Mouse (Mus musculus) stomach, postnatal 0 days (tissue): Measurements from ENCODE around the gene Ankrd39. TPM values are rescaled to one million over a fixed set of nuclear protein-coding genes. Genes with fewer than 3 reads are reported as not detected.

ENCODE experiments used
- ATAC-seq: fragments of 200-750 bp; cut with Nextera tagmentation; 2 replicates; pipeline ENCODE4 v1.8.0; 2017; ENCODE audit not compliant: low FRiP score, low TSS enrichment
- DNase-seq: peaks from one replicate; pipeline ENCODE4 v3.0.0-alpha.2; 2016; ENCODE audit warnings: low spot score
- H3K27ac ChIP-seq: fragments of 300-500 bp; sonication (generic); replicated peaks from 2 replicates; pipeline ENCODE4 v1.5.1; 2014; ENCODE audit warnings: mild to moderate bottlenecking, control low read depth
- H3K27me3 ChIP-seq: fragments of 300-500 bp; sonication (generic); 2 replicates; pipeline ENCODE4 v1.6.1; 2014; ENCODE audit warnings: low read length; ENCODE audit not compliant: control insufficient read depth, insufficient read depth
- H3K36me3 ChIP-seq: fragments of 300-500 bp; sonication (generic); 2 replicates; pipeline ENCODE4 v1.6.1; 2014; ENCODE audit warnings: low read length, mixed read lengths; ENCODE audit not compliant: control insufficient read depth, insufficient read depth
- H3K4me1 ChIP-seq: fragments of 300-500 bp; sonication (generic); replicated peaks from 2 replicates; pipeline ENCODE4 v1.6.1; 2014; ENCODE audit warnings: antibody characterized with exemption; ENCODE audit not compliant: control insufficient read depth, insufficient read depth
- H3K4me2 ChIP-seq: fragments of 300-500 bp; sonication (generic); replicated peaks from 2 replicates; pipeline ENCODE4 v1.6.1; 2014; ENCODE audit warnings: low read depth, mild to moderate bottlenecking, control low read depth, moderate library complexity
- H3K4me3 ChIP-seq: fragments of 300-500 bp; sonication (generic); 2 replicates; pipeline ENCODE4 v1.5.1; 2014; ENCODE audit warnings: low read depth, low read length, control low read depth
- H3K9ac ChIP-seq: fragments of 300-500 bp; sonication (generic); 2 replicates; pipeline ENCODE4 v1.6.1; 2014; ENCODE audit warnings: mild to moderate bottlenecking, low read length, control low read depth, mixed read lengths
- H3K9me3 ChIP-seq: fragments of 300-500 bp; sonication (generic); 2 replicates; pipeline ENCODE4 v1.6.1; 2016; ENCODE audit warnings: low read length; ENCODE audit not compliant: control insufficient read depth
- CTCF ChIP-seq: IDR thresholded peaks from 2 replicates; pipeline ENCODE4 v1.5.1; 2016; ENCODE audit warnings: antibody characterized with exemption, low read depth, mild to moderate bottlenecking, moderate library complexity
- EP300 ChIP-seq: optimal IDR thresholded peaks from 2 replicates; pipeline ENCODE3; 2016; ENCODE audit warnings: antibody characterized with exemption
- WGBS: fragments of 180-500 bp; shearing (Covaris S2); extraction: QIAGEN DNeasy Blood & Tissue Kit; methylation state at CpG from one replicate; pipeline ENCODE4 v1.1.7; 2014; 5-methylcytosine and 5-hydroxymethylcytosine counted together
- polyA plus RNA-seq: library from polyadenylated mRNA; unstranded; fragments of >200 nt; fragmentation: Nextera tagmentation; extraction: Ambion mirVana; gene quantifications from 2 replicates; pipeline ENCODE4 v1.2.1, GENCODE M21; 2015

The Ankrd39 gene
- polyA plus RNA-seq, 1 experiment from 2014 or later = 19.5 TPM

- Histone ChIP-seq H3K27me3 (no peaks in the 10 kb centered on the region), H3K4me1 (peaks cover 24% of the 10 kb centered on the region), H3K27ac (0 out of 2 replicates have a peak overlapping the region, but pooled peaks have one; percentile 18), H3K9ac (no peak overlapping the region), H3K4me2 (no peak overlapping the region), H3K9me3 (no peaks in the 10 kb centered on the region), H3K36me3 (no peaks in the 10 kb centered on the region), H3K4me3 (no peak overlapping the region)
- DNase-seq (no peak), ATAC-seq (no peak)
- TF ChIP-seq CTCF = no peak
- no peak for TF ChIP-seq EP300
- 53% methylated on average over 6 of the region's 6 CpGs for WGBS
These were observed 28.1 kb upstream of the Ankrd39 start for GRCm38 (mm10) chr1:36575347-36575746.

DNA sequence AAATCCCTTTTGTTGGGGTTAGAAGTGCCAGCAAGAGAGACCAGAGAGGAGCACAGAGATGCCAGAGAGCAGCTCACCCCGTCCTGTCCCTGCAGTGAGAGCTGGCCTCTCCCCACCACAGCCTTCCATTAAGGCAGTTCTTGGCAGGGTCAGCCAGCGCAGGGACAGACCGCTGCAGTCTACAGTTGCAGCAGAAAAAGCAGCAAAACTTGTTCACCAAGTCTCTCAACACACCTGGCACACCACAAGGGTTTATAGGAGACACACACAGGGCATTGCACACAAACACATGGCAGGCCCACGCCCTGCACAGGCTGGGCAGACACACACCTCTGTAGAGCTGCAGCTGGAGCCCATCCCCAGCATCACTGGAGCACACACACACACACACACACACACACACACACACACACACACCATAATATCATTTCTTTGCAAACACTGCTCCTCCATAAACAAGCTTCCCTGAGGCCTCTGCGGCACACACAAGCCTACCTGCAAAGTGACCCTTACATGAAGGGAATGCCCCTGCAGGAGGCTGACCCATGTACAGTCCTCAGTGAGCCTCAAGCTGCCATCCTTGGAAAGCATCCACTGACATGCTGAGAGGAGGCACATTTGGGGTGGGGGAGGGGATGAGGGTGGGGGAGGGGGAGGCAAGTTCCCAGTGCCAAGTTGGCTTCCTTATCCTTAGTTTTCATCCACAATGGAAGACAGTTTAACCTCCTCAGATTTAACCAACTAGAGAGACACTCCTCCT is 27.1 kb upstream of the Ankrd39 start:
- DNase-seq (peak; percentile 61), ATAC-seq (peak; percentile 56)
- H3K4me2 ChIP-seq = no peak overlapping the region
- no peaks in the 10 kb centered on the region for H3K9me3 ChIP-seq
- no peaks in the 10 kb centered on the region for H3K27me3 ChIP-seq
- H3K4me1 ChIP-seq = peaks cover 20% of the 10 kb centered on the region
- TF ChIP-seq EP300 (no peak), CTCF (no peak)
- no peaks in the 10 kb centered on the region for H3K36me3 ChIP-seq
- no peak overlapping the region for H3K4me3 ChIP-seq
- no peak overlapping the region for H3K9ac ChIP-seq
- WGBS = 41% methylated on average over 5 of the region's 5 CpGs
- H3K27ac ChIP-seq = peak overlapping the region; percentile 66

GRCm38 (mm10) chr1:36573524-36573923 is 26.3 kb upstream of the Ankrd39 start:
- H3K27me3 ChIP-seq = no peaks in the 10 kb centered on the region
- no peak for ATAC-seq
- H3K9ac ChIP-seq = 0 out of 2 replicates have a peak overlapping the region, but pooled peaks have one; percentile 31
- peak overlapping the region; percentile 66 for H3K27ac ChIP-seq
- no peaks in the 10 kb centered on the region for H3K9me3 ChIP-seq
- DNase-seq = peak; percentile 33
- no peaks in the 10 kb centered on the region for H3K36me3 ChIP-seq
- H3K4me1 ChIP-seq = peaks cover 27% of the 10 kb centered on the region
- WGBS = 41% methylated on average over 8 of the region's 8 CpGs
- no peak for TF ChIP-seq CTCF
- no peak for TF ChIP-seq EP300
- H3K4me2 ChIP-seq = no peak overlapping the region
- no peak overlapping the region for H3K4me3 ChIP-seq

DNA sequence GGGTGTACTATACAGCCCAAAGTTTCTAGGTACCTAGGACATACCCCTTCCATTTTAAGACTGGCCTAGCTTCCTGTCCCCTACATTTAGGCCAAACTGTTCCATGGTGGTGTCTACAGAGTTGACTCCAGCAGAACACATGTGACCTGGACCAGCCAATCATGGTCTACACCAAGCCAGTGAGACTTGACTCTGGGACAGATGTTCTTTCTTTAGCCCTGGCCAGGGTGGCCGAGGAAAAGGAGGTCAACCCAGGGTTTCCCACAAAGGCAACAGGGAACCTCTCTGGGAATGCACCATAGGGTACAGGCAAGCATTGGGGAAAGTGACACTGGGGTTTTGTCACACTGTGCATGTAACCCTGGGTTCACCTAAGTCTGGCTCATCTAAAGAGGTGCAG is 25.5 kb upstream of the Ankrd39 start:
- ATAC-seq (no peak), DNase-seq (no peak)
- peak overlapping the region; percentile 66; the same call in 1 of the 2 replicates for H3K27ac ChIP-seq
- peaks cover 27% of the 10 kb centered on the region for H3K4me1 ChIP-seq
- no peak overlapping the region for H3K9ac ChIP-seq
- no peaks in the 10 kb centered on the region for H3K36me3 ChIP-seq
- no peaks in the 10 kb centered on the region for H3K27me3 ChIP-seq
- H3K4me2 ChIP-seq = no peak overlapping the region
- H3K9me3 ChIP-seq = no peaks in the 10 kb centered on the region
- 61% methylated on average over 1 of the region's 1 CpGs for WGBS
- TF ChIP-seq EP300 = no peak
- TF ChIP-seq CTCF = no peak
- no peak overlapping the region for H3K4me3 ChIP-seq

- peak overlapping the region; percentile 66; the same call in 1 of the 2 replicates for H3K27ac ChIP-seq
- no peak overlapping the region for H3K4me2 ChIP-seq
- H3K36me3 ChIP-seq = no peaks in the 10 kb centered on the region
- ATAC-seq (no peak), DNase-seq (no peak)
- no peaks in the 10 kb centered on the region for H3K9me3 ChIP-seq
- no peak overlapping the region for H3K4me3 ChIP-seq
- H3K27me3 ChIP-seq = no peaks in the 10 kb centered on the region
- WGBS = 53% methylated on average over 2 of the region's 2 CpGs
- no peak overlapping the region for H3K9ac ChIP-seq
- TF ChIP-seq EP300 (no peak), CTCF (no peak)
- H3K4me1 ChIP-seq = peaks cover 27% of the 10 kb centered on the region
These were observed 25.0 kb upstream of the Ankrd39 start for GRCm38 (mm10) chr1:36572140-36572700.

- H3K36me3 ChIP-seq = no peaks in the 10 kb centered on the region
- ATAC-seq (no peak), DNase-seq (no peak)
- H3K4me1 ChIP-seq = peaks cover 21% of the 10 kb centered on the region
- H3K4me3 ChIP-seq = no peak overlapping the region
- no peaks in the 10 kb centered on the region for H3K9me3 ChIP-seq
- H3K27me3 ChIP-seq = no peaks in the 10 kb centered on the region
- TF ChIP-seq EP300 = no peak
- TF ChIP-seq CTCF = no peak
- no peak overlapping the region for H3K27ac ChIP-seq
- no peak overlapping the region for H3K9ac ChIP-seq
- 52% methylated on average over 6 of the region's 6 CpGs for WGBS
- no peak overlapping the region for H3K4me2 ChIP-seq
These were observed 24.4 kb upstream of the Ankrd39 start for GRCm38 (mm10) chr1:36571627-36572026.
